Mouse (Mus musculus) c-Kit-positive CD71-positive TER-119-positive erythroid progenitor cells, embryonic 14.5 days (primary cell): Measurements from ENCODE around the gene Scaper.
A peak's percentile ranks its signal among the peaks of the same experiment; 100 is the strongest.

Source experiments
- DNase-seq: peaks from one replicate; pipeline ENCODE4 v3.0.0-alpha.2; 2013; ENCODE audit warnings: low spot score

Scaper gene

DNA sequence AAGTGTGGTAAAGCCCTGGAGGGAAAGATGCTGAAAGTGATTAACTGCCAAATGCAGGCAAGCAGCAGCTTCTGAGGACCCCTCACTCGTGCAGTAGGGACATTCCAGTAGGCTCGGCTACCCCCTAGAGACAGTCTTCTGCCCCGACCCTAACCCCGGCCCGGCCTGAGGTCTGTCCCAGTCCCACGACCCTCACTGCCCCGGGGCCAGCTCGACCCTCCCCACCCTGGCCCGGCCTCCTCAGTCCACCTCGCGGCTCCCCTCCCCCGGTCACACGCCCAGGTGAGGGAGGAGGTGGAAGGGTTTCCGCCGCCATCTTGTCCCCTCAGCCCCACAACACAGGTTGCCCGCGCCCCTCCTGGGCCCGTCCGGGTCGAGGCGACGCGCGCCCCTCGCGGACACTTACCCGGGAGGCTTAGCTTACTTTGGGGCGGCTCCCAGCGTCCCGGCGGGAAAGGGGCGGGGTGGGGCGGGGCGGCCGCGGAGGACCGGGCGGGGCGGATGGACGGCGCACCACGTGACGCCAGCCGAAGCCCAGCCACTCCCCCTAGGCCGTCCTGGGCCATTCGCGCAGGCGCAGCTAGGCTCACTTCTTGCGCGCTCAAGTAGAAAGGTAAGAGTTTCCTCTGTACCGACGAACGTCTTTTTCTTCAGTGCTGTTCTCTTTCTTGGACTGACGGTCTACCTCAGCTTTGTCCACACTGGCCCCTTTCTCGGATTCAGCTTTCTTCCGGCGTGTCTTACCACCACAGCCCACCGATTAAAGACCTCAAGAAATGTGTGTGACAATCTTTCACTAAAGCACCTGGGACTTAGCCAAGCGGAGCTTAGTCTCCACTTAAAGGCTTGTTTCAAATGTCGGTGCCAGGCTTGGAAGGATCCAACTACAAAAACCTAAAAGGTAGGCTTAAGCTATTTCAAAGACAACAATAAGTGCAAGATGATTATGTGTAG, at the start of gene Scaper:
TSS of gene Scaper (minus strand) at position 456 of the 954 bp plus-strand sequence.
- DNase-seq: peak; percentile 91

DNA sequence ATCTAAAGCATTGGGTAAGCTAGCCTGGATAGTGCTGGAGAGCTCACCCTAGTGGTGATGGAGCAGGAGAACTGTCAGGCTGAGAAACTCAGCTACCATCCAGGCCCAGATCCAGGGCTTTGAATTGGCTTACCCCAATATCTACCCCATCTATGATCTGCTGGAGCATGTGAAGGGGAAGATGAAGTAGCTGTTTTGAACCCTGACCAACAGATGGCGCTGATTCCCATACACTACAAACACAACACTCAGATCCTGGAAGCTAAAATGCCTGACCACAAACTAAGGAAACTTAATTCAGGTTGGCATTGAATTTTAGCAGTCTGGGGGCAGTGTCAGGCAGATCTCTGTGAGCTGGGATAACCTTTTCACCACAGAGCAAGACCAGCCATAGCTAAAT, 8.9 kb upstream of the Scaper start:
- DNase-seq: peak; percentile 58

DNA sequence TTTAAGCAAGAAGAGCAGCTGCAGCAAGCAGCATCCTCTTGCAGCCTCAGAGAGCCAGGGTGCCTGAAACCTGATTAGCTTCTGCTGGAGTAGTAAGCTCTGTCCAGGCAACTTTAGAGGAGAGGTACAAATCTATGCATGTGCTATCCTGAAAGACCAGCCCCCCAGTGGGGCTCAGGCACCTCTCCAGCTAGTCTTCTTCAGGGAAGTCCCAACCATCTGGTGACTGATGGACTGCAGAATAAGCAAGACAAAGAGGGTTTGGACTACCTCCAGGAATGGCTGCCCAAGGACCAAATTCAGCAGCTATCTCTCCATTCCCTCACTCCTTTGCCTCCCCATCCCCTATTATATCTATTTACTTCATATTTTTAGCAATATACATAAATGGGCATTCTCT, 3.4 kb upstream of the Scaper start:
- DNase-seq: no peak

GRCm38 (mm10) chr9:55938618-55938985, 683 bp upstream of the Scaper start:
- no peak for DNase-seq

DNA sequence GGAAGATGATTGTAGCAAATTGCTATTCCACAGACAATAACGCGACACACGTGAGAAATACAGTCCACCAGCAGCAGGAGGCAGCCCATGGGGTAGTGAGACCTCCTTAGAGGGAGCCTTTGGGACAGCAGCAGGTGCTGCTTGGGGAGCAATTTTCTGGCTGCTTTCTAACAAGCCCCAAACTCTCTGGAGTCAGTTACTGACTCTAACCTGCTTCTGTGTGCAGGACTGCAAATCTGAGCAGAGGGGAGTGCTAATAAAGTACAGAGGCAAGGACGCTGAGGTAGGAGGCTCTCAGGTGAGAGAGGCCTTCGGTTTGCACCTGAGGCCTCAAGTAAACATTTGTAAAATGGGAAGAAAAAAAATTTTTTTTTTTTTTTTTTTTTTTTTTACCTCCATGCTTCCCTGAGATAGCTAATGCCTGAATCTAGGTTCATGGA, 675 bp downstream of the Scaper start:
- DNase-seq: no peak

- no peak for DNase-seq
These were observed 5.4 kb downstream of the Scaper start for GRCm38 (mm10) chr9:55932482-55932881.

DNA sequence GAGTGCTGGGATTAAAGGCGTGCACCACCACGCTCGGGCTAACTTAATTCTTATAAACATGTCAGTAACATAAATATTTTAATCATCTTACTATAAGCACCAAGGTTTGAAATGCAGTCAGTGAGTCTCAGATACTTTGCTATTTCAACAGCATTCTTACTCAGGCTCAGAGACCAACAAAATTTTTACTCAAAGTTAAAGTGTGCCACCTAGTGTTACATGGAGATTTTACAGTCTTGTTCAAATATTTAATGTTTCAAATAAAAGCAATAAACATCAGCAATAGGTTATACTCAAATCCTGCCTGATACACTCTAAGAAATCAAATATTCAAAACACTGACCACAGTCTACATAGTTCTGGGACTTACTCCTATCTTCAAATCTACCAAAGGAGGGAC, 19.3 kb downstream of the Scaper start:
- DNase-seq: peak; percentile 51

- no peak for DNase-seq
These were observed 21.2 kb downstream of the Scaper start for GRCm38 (mm10) chr9:55916751-55917150.

- DNase-seq: no peak
These were observed 26.4 kb downstream of the Scaper start for GRCm38 (mm10) chr9:55911481-55911880.

GRCm38 (mm10) chr9:55902964-55903363, 35.0 kb downstream of the Scaper start:
- DNase-seq: no peak

DNA sequence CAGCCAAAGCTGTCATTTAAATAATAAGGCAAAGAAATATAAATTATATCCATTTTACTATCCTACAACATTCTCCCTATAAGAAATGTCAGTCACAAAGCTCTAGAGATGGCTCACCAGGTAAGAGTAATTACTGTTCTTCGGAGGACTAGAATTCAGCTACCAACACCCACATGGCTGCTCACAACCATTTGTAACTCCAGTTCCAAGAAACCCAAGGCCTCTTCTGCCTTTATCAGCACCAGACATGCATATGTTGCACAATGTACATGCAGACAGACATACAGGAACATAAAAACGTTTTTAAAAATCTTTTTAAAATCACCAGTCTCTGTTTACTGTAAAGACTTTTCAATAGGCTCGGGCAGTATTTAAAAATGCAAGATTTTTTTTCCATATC, 36.3 kb downstream of the Scaper start:
- DNase-seq: peak; percentile 62

GRCm38 (mm10) chr9:55900531-55900930, 37.4 kb downstream of the Scaper start:
- no peak for DNase-seq

DNA sequence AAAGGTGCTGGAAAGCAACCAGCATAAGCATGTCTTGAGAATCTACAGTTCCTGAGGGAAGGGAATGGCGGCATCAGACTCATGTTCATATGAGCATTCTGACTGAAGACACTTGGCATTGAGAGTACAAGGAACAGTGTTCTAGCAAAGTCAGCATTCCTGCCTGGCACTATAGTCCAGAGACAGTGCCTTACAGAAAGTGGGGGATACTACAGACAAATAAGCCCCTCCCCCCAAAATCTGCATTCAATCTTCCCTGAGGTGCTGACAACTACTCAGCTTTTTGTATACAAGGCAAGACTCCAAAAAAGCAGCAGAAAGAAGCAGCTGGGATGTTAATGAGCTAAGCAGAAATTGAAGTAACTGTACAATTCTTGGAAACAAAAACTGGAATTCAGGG, 59.9 kb downstream of the Scaper start:
- DNase-seq: no peak

DNA sequence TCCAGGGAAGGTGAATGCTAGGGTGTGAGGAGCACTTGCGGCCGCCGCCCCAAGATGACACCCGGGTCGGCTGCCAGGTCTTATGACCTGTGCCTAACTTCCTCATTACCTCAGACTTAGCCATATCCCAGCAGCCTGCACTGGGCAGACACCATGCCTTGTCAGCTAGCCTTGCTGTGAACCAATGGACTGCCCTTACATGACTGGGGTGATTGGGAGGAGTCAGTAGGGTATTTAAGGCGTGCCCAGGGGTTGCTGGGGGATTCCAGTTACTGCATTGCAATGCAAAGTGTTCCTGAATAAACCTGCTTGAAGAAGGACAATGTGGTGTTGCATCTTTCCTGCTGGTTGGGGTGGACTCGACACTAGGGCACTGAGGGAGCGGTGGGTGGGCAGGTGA, 148.5 kb downstream of the Scaper start:
- no peak for DNase-seq

GRCm38 (mm10) chr9:55712016-55712415, 225.9 kb downstream of the Scaper start:
- DNase-seq: no peak

- no peak for DNase-seq
These were observed 227.4 kb downstream of the Scaper start for GRCm38 (mm10) chr9:55710553-55710952.

DNA sequence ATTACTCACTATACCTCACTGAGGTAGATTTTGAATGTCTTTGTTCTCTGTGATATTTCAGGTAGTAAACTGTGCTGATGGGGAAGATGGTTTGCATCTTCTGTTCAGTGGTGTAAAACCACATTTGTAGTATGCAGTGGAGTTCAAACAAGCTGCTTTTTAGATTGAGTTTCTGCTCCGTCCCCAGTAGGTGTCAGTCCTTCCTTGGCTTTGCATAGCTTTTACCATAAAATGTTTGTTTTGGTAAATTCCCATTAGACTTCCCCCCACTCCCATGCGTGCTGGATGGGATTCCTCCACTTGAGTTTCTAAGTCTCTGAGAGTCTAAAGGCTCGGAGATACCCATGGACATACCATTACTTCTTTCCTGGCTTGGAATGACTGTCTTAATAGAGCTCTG, 231.3 kb downstream of the Scaper start:
- DNase-seq: no peak

GRCm38 (mm10) chr9:55695307-55695706, 242.6 kb downstream of the Scaper start:
- no peak for DNase-seq

DNA sequence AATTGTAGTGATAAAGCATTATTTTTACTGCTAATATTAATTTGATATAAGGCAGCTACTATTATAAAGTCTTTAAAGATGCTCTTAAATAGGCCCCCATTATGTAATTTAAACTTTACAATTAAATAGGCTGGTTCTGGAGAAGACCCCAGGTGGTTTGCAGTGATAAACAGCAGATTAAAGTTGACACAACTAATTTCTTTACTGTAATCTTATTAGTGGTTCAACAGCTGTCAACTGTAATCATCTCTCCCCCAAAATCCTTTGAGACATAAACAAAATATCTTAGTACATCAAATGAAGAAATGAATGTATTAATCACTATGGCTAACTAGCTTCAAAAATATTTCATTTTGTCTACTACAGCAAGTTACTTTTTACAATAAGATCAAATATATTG, 260.8 kb downstream of the Scaper start:
- DNase-seq: no peak

GRCm38 (mm10) chr9:55646444-55646843, 291.5 kb downstream of the Scaper start:
- DNase-seq: no peak

DNA sequence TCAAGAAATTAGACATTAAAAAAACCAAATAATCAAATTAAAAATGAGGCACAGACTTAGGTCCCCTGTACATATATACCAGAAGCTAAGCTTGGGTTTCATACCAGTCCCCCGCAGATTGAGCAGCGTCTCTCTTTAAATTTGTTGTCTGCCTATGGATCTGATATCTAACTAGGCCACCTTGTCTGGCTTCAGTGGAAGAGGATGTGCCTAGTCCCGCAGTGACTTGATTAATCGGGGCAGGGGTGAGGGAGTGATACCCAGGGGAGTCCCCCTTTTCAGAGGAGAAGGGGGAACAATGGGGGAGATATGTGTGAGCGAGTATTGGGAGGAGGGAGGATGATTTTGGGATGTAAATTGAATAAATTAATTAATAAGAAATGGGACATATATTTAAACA, 310.9 kb downstream of the Scaper start:
- DNase-seq: no peak

DNA sequence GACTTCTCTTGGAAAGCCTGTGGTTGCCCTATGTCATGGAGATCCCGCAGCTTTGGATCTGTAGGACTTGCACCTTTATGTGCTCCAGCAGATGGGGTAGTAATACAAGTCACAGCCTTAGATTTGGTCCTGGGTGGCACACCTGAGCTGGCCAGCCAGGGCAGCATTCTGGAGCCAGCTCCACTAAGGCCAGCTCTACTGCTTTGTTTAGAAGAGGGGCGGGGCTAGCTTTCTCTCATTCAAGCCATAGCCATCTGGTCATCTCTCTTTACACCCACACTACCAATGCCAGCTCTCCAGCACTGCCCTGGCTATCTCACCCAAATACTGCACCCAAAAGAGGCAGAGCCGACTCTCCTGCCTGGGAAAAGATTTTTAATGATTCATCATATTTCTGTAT, 323.2 kb downstream of the Scaper start:
- no peak for DNase-seq

- DNase-seq: no peak
These were observed 328.2 kb downstream of the Scaper start for GRCm38 (mm10) chr9:55609751-55610150.
